Mouse (Mus musculus): ENCODE results near the gene Diexf.

Diexf gene

DNA sequence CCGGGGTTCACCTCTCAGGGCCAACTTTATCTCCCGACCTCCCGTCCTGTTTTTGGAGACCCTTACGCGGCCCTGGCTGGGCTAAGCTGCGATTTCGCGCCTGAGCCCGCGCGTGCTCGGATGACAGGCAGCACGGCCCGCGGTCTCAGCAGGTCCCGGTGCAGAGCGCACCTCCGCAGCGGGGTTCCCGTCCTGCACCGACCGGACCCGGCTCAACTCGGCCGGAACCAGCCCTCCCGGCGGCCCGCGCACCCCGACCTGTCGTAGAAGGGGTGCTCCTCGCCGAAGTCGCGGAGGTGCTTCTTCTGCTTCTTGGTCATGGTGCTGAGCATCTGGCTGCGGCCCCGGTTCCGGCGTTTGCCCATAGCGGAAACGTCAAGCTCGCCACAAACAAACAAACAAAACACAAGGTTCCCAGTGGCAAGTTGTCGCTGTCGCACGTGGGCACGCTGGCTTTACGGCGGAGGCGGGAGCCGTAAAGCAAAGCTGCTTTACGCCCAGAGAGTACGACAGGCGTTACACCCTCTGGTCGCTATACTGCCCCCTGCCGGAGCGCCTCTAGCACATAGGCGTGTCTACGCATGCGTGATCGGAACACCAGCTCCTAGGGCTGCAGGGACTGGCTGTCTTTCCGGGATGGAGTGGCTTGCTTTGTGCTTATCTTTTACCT, at the start of gene Diexf:
TSS of gene Diexf (minus strand) at position 487 of the 670 bp plus-strand sequence.
- DNase-seq, result peak; percentile 94 to 97

- DNase-seq, result no peak
Measured at GRCm38 (mm10) chr1:193174143-193174733, 44.2 kb upstream of the Diexf start.

DNA sequence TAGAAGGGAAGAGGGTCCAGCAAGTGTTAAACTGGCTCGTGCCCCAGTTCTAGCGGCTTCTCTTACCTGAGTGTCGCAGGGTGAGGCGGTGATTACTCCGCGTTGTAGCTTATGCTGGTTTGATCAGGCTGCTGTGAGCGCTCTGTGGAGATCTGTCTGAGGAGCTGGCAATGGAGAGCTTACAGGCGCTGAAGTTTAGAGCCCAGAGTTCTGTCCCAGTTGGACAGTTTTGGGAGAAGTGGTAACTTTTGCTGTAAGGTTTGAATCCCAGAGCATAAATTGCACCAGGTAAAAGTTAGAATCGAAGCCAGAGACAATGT, 43.7 kb upstream of the Diexf start:
- DNase-seq, result no peak

- DNase-seq, result peak; percentile 98
Measured at GRCm38 (mm10) chr1:193172991-193173809, 43.1 kb upstream of the Diexf start.

DNA sequence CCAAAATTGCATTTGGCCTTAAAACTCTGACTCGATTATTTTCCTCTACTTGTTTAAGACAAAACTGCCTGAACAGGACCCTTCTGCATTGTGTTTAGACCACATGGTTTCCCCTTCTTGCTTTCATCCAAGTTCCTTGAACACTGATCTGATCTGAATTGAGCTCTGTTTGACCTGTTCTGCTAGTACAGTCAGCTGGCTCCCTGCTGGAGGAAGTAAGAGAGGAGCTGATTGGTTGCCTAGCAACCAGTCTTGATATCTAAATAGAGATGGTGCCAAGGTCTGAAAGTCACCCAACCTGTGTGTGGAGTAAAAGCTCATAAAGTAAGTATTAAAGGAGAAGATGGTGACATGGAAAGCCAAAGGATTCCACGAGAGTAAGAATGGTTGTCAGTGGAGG, 39.8 kb upstream of the Diexf start:
- peak; percentile 46 to 77 for DNase-seq

DNA sequence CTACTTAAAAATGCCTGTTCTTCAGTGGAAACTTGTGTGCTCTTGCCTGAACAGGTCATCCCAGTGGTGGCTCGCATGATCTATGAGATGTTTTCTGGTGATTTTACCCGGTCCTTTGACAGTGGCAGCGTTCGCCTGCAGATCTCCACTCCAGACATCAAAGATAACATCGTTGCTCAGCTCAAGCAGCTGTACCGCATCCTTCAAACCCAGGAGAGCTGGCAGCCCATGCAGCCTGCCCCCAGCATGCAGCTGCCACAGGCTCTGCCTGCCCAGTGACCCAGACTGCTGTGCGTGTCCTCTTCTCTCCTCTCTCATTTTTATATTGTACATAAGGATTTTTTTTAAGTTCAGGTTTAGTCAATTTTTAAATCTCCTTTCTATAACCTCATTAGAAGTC, 39.2 kb upstream of the Diexf start:
- no peak for DNase-seq

DNA sequence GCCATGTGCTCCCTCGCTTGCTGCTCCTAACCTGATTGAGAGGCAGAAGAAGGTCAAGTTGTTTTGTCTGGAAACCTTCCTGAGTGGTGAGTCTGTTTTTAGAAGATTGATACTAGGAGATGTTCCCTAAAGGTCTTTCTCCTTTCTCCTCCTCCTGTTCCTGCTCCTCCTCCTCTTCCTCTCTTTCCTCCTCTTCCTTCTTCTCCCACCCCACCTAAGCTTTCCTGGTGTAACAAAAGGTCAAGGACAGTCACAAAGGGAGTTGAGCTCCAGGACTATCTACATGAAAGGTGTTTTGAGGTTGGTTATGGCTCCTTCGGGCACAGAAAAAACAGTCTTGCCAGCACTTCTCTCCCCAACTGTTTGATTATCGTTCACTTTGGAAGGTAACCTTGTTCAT, 37.7 kb upstream of the Diexf start, which contains the start of gene A130010J15Rik:
TSS of gene A130010J15Rik (plus strand) at position 301 of the 400 bp plus-strand sequence.
- DNase-seq, result no peak

DNA sequence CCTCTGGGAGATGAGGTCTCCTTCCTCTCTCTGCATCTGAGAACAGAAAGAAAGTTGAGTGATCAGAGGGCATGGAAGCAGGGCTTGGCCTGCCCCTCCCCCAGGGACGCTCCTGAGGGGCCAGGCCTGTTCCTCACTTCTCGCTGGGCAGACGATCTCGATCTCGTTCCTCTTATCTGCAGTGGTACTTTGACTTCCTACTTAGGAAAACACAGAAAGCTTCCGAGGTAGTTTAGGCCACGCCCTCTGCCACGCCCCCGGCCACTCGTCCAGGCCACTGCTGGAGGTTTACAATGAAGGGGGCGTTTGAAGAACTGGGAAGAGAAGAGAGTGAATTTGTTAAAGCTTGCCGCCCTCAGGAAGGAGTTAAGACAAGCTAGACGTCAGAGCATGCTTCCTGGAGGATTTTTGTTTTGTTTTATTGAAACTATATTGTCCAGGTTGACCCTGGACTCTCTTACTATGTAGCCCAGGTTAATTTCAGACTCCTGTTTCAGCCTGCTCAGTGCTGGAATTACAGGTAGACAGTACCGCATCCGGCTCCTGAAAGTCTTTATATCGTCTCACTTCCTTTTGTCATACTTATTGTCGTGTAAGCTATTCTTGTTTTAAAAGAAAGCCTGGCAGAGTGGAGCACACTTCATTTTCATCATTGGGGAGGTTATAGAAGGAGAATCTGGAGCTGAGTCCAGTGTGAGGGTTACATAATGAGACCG, 30.4 kb upstream of the Diexf start:
- DNase-seq, result peak; percentile 70 to 76

DNA sequence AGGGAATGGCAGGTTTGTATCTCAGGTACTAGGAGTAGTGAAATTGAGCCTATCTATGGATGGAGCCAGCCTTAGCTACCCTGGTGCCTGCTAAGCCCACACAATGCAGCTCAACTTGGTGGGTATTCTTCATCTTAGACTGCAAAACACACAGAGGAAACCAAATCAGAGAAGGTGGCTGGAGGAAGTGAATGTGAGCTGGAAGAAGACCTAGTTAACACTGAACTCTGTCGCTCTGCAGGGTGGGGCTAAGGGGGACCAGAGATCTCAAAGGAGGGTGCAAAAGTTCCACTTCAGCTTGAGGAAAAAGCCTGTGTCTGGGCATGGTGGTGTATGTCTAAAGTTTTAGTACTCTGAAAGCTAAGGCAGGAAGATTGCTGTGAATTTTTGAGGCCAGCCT, 29.5 kb upstream of the Diexf start:
- no peak for DNase-seq

DNA sequence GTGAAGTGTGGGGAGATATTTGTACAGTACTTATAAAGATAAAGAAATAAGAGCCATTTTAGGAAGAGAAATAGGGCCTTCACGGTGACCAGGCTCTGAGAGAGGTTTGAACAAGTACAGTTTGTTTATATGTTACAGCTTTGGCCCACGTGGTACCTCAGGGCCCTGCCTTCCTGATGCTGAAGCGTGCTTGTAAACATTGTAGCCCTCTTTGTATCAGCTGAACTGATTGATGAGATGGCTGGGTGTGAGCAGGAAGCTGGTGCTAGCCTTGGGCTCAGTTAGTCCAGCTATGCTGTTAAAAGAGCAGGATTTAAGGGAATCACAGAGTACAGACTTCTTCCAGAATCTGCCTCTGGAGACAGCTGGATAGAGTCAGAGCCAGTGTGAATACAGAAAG, 29.1 kb upstream of the Diexf start:
- no peak for DNase-seq

GRCm38 (mm10) chr1:193157111-193157492, 27.0 kb upstream of the Diexf start:
- DNase-seq, result no peak

- no peak for DNase-seq
Measured at GRCm38 (mm10) chr1:193156316-193157110, 26.4 kb upstream of the Diexf start.

GRCm38 (mm10) chr1:193153561-193153960, 23.5 kb upstream of the Diexf start:
- DNase-seq, result peak; percentile 52 to 61

- DNase-seq, result peak; percentile 91 to 93
Measured at GRCm38 (mm10) chr1:193152872-193153271, 22.8 kb upstream of the Diexf start, which contains the start of gene Irf6. Irf6 (plus strand) TSS chr1:193153111.

GRCm38 (mm10) chr1:193151134-193151533, 21.1 kb upstream of the Diexf start:
- DNase-seq, result no peak

DNA sequence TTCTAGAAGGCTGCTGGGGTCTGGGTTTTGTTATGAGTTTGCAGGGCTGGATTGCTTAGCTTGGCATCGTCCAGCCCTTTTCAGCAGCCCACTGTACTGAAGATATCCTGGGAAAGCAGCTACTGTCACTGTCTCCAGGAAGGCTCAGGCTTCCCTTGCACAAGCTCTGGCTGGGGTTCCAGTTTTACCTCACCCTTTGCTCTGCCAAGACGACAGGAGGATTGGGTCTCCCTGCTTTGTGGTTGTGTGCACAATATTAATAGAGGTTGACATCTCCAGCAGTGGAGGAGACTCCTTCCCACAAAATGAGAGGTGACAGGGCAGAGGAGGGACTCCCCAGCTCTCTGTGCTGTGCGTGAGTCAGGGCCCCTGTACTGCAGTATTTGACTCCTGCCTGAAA, 19.2 kb upstream of the Diexf start:
- no peak for DNase-seq

DNA sequence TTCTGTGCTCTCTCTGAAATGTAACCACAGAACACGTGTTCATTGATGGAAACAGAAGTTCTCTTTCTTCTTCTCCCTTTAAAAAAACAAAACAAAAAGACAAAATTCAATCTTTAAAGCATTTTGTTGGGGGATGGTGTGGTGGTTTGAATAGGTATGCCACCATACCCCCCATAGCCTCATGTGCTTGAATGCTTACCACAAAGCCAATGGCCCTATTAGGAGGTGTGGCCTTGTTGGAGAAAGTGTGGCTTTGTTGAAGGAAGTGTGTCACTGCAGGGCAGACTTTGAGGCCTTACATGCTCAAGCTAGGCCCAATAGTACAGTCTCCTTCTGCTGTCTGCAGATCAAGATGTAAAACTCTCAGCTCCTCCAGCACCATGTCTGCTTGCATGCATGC, 16.3 kb upstream of the Diexf start:
- no peak for DNase-seq

GRCm38 (mm10) chr1:193145101-193145500, 15.0 kb upstream of the Diexf start:
- DNase-seq, result no peak

GRCm38 (mm10) chr1:193144516-193144915, 14.4 kb upstream of the Diexf start:
- no peak for DNase-seq

GRCm38 (mm10) chr1:193142517-193143062, 12.5 kb upstream of the Diexf start:
- no peak for DNase-seq

GRCm38 (mm10) chr1:193141118-193141517, 11.0 kb upstream of the Diexf start:
- no peak for DNase-seq

GRCm38 (mm10) chr1:193138669-193139068, 8.6 kb upstream of the Diexf start:
- no peak for DNase-seq

Measured in lung, adult 18-20 months (tissue).